Mouse (Mus musculus): Measurements from ENCODE around the gene Wdr41.

Wdr41 gene

GRCm38 (mm10) chr13:95038200-95038599 lies 62.1 kb downstream of the Wdr41 start:
- DNase-seq (ENCODE audit: low spot score), result no peak

GRCm38 (mm10) chr13:95040140-95040738 lies 64.1 kb downstream of the Wdr41 start:
- DNase-seq (ENCODE audit: low spot score), result no peak

GRCm38 (mm10) chr13:95044108-95044507 lies 68.0 kb downstream of the Wdr41 start:
- DNase-seq (ENCODE audit: low spot score), result no peak

GRCm38 (mm10) chr13:95050398-95050797 lies 74.3 kb downstream of the Wdr41 start:
- DNase-seq (ENCODE audit: low spot score), result no peak

GRCm38 (mm10) chr13:95052421-95052820 lies 76.3 kb downstream of the Wdr41 start:
- no peak for DNase-seq (ENCODE audit: low spot score)

GRCm38 (mm10) chr13:95055742-95056388 lies 79.7 kb downstream of the Wdr41 start:
- DNase-seq (ENCODE audit: low spot score), result no peak

- DNase-seq (ENCODE audit: low spot score), result no peak
Observed at GRCm38 (mm10) chr13:95056501-95057280, 80.5 kb downstream of the Wdr41 start.

GRCm38 (mm10) chr13:95058885-95059284 lies 82.7 kb downstream of the Wdr41 start:
- DNase-seq (ENCODE audit: low spot score), result no peak

GRCm38 (mm10) chr13:95063390-95064017 lies 87.4 kb downstream of the Wdr41 start:
- DNase-seq (ENCODE audit: low spot score), result no peak

- no peak for DNase-seq (ENCODE audit: low spot score)
Observed at GRCm38 (mm10) chr13:95067854-95068253, 91.7 kb downstream of the Wdr41 start.

GRCm38 (mm10) chr13:95070268-95070667 lies 94.1 kb downstream of the Wdr41 start:
- DNase-seq (ENCODE audit: low spot score), result no peak

Measured in ovary, adult 18-20 months (tissue).